Mouse (Mus musculus): ENCODE data around the gene Ccdc17. TPM values are rescaled to one million over a fixed set of nuclear protein-coding genes. Genes with fewer than 3 reads are reported as not detected.

Ccdc17 gene
- 5.5 TPM for polyA plus RNA-seq (2017; shearing (Covaris generic))

GRCm38 (mm10) chr4:116596379-116596778, at the start of gene Ccdc17:
Ccdc17 (plus strand) TSS chr4:116596654.

GRCm38 (mm10) chr4:116555413-116556300, 40.8 kb upstream of the Ccdc17 start, which contains the start of gene Tmem69:
Tmem69 (minus strand) TSS chr4:116555936.

GRCm38 (mm10) chr4:116557306-116558121, 38.9 kb upstream of the Ccdc17 start, which contains the start of gene Gpbp1l1:
Gpbp1l1 (plus strand) TSS chr4:116557658.

DNA sequence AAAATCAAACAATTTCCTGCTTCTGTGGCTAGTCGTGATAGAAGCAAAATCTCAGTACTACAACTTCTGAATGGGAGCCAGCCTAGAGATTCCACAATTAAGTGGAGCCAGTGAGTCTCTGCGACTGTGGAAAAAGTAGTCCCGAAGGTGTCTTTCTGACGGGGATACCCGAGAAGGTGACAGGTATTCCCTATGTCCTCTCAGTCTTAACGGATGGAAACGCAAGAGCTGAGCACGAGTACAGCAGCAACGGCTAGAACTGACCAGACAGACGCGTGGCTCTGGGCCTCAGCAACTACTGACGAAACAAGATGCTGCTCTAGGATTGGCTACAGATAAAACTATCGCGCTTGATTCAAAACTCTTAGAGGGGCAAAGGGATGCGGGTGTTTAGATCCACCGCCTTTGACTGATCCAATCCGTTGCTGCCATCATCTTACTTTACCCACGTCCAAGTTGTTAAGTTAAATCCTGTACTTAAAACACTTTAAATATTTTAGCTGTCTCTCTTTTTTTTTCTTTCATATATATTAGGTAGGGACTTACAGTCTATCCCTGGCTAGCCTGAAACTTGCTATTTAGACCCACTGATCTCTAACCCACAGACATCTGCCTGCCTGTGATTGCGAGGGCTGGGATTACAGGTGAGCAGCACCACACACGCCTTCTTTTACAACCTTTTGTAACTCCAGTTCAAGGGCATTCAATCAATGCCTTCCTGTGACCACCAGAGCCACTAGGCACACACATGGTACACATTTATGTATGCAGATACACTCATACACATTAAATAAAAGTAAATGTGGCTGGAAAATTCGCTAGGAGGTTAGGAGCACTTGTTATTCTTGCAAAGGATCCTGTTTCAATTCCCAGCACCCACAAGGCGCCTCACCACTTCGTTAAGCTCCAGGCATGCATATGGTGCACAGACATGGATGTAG, 31.5 kb downstream of the Ccdc17 start, which contains the start of gene Nasp:
Nasp (minus strand) TSS at position 220 of the 941 bp plus-strand sequence.

Other genes starting within 250 kb of the Ccdc17 start
- gene Mast2, start 132.5 kb upstream of the Ccdc17 start, polyA plus RNA-seq (2017; shearing (Covaris generic)) = 7.2 TPM
- 15.3 TPM for gene Ipp, start 89.1 kb upstream of the Ccdc17 start, polyA plus RNA-seq (2017; shearing (Covaris generic))
- 13.4 TPM for gene Tmem69, start 40.7 kb upstream of the Ccdc17 start, polyA plus RNA-seq (2017; shearing (Covaris generic))
- gene Gpbp1l1, start 39.0 kb upstream of the Ccdc17 start, polyA plus RNA-seq (2017; shearing (Covaris generic)) = 57.1 TPM
- 88.4 TPM for gene Nasp, start 31.3 kb downstream of the Ccdc17 start, polyA plus RNA-seq (2017; shearing (Covaris generic))
- 230 TPM for gene Akr1a1, start 55.0 kb downstream of the Ccdc17 start, polyA plus RNA-seq (2017; shearing (Covaris generic))
- gene Prdx1, start 88.9 kb downstream of the Ccdc17 start, polyA plus RNA-seq (2017; shearing (Covaris generic)) = 537 TPM
- 4.0 TPM for gene Mmachc, start 111.8 kb downstream of the Ccdc17 start, polyA plus RNA-seq (2017; shearing (Covaris generic))
- gene Ccdc163, start 111.9 kb downstream of the Ccdc17 start, polyA plus RNA-seq (2017; shearing (Covaris generic)) = 4.8 TPM
- gene Tesk2, start 124.3 kb downstream of the Ccdc17 start, polyA plus RNA-seq (2017; shearing (Covaris generic)) = 5.3 TPM
- 35.2 TPM for gene Toe1, start 211.0 kb downstream of the Ccdc17 start, polyA plus RNA-seq (2017; shearing (Covaris generic))
- gene Mutyh, start 211.1 kb downstream of the Ccdc17 start, polyA plus RNA-seq (2017; shearing (Covaris generic)) = 9.9 TPM
- 0.21 TPM for gene Hpdl, start 225.1 kb downstream of the Ccdc17 start, polyA plus RNA-seq (2017; shearing (Covaris generic))

Data from effector memory CD4-positive, alpha-beta T cell, adult 7 months (primary cell).